Mouse (Mus musculus) MEL-GATA-1-ER (cell line): ENCODE measurements around the gene Ccl26.
A peak's percentile ranks its signal among the peaks of the same experiment; 100 is the strongest.
"Not testable (repeated sequence)": the region's sequence is repeated elsewhere in the genome, so short reads cannot be mapped to it uniquely, and the experiment has no call there.

Experiments
- DNase-seq: peaks from one replicate; pipeline ENCODE4 v3.0.0-alpha.2; 2012; ENCODE audit warnings: low read depth; ENCODE audit errors: extremely low read depth

Gene Ccl26

GRCm38 (mm10) chr5:135563469-135563868 lies at the start of gene Ccl26:
Ccl26 (minus strand) TSS chr5:135563569.
- DNase-seq, result no peak

- no peak for DNase-seq
These were observed 46.4 kb upstream of the Ccl26 start for GRCm38 (mm10) chr5:135609794-135610193.

GRCm38 (mm10) chr5:135607581-135607980 lies 44.2 kb upstream of the Ccl26 start:
- no peak for DNase-seq

- DNase-seq, result not testable (repeated sequence)
These were observed 43.3 kb upstream of the Ccl26 start for GRCm38 (mm10) chr5:135606717-135607116.

GRCm38 (mm10) chr5:135604643-135605042 lies 41.3 kb upstream of the Ccl26 start:
- DNase-seq, result not testable (repeated sequence)

GRCm38 (mm10) chr5:135589996-135590784 lies 26.8 kb upstream of the Ccl26 start:
- DNase-seq, result no peak

- no peak for DNase-seq
These were observed 24.4 kb upstream of the Ccl26 start for GRCm38 (mm10) chr5:135587764-135588163.

- no peak for DNase-seq
These were observed 22.3 kb upstream of the Ccl26 start for GRCm38 (mm10) chr5:135585691-135586090.

- DNase-seq, result no peak
These were observed 19.0 kb upstream of the Ccl26 start for GRCm38 (mm10) chr5:135582330-135582729.

- no peak for DNase-seq
These were observed 16.0 kb upstream of the Ccl26 start for GRCm38 (mm10) chr5:135579331-135579751.

- DNase-seq, result no peak
These were observed 12.7 kb upstream of the Ccl26 start for GRCm38 (mm10) chr5:135576055-135576454.

GRCm38 (mm10) chr5:135573006-135573405 lies 9.6 kb upstream of the Ccl26 start, which contains the start of gene Ccl24:
Ccl24 (minus strand) TSS chr5:135573049.
- DNase-seq, result peak; percentile 18

- DNase-seq, result no peak
These were observed 5.3 kb upstream of the Ccl26 start for GRCm38 (mm10) chr5:135568698-135569097.

GRCm38 (mm10) chr5:135567556-135568265 lies 4.3 kb upstream of the Ccl26 start:
- no peak for DNase-seq

- no peak for DNase-seq
These were observed 5.7 kb downstream of the Ccl26 start for GRCm38 (mm10) chr5:135557671-135558070.

- DNase-seq, result no peak
These were observed 6.3 kb downstream of the Ccl26 start for GRCm38 (mm10) chr5:135557051-135557450.

GRCm38 (mm10) chr5:135556259-135556658 lies 7.1 kb downstream of the Ccl26 start:
- no peak for DNase-seq

- DNase-seq, result no peak
These were observed 11.8 kb downstream of the Ccl26 start for GRCm38 (mm10) chr5:135551591-135551990.

GRCm38 (mm10) chr5:135550910-135551309 lies 12.5 kb downstream of the Ccl26 start:
- DNase-seq, result no peak

GRCm38 (mm10) chr5:135547990-135548389 lies 15.4 kb downstream of the Ccl26 start:
- no peak for DNase-seq

- DNase-seq, result peak; percentile 88
These were observed 18.2 kb downstream of the Ccl26 start, which contains the start of gene Hip1 for GRCm38 (mm10) chr5:135544865-135545797. Hip1 (minus strand) TSS chr5:135545120.
